Mouse (Mus musculus) spleen, postnatal 14 days (tissue): ENCODE results near the gene Rbms1.

Source experiments
- DNase-seq, 2 experiments: peaks; one replicate each; pipeline ENCODE4 v3.0.0; 2021 to 2022; ENCODE audit warnings: low spot score in 2 of 2

Gene Rbms1

GRCm38 (mm10) chr2:60879141-60879818 is 83.7 kb downstream of the Rbms1 start:
- no peak for DNase-seq

GRCm38 (mm10) chr2:60877543-60878386 is 85.2 kb downstream of the Rbms1 start:
- no peak for DNase-seq

GRCm38 (mm10) chr2:60876891-60877290 is 86.1 kb downstream of the Rbms1 start:
- no peak for DNase-seq

GRCm38 (mm10) chr2:60872095-60872811 is 90.7 kb downstream of the Rbms1 start:
- no peak for DNase-seq

GRCm38 (mm10) chr2:60871001-60871400 is 92.0 kb downstream of the Rbms1 start:
- no peak for DNase-seq

GRCm38 (mm10) chr2:60870450-60870849 is 92.5 kb downstream of the Rbms1 start:
- no peak for DNase-seq

GRCm38 (mm10) chr2:60869001-60869743 is 93.8 kb downstream of the Rbms1 start:
- DNase-seq: no peak

GRCm38 (mm10) chr2:60868060-60868662 is 94.8 kb downstream of the Rbms1 start:
- no peak for DNase-seq

- no peak for DNase-seq
Measured at GRCm38 (mm10) chr2:60867304-60867703, 95.7 kb downstream of the Rbms1 start.

- no peak for DNase-seq
Measured at GRCm38 (mm10) chr2:60865869-60866268, 97.1 kb downstream of the Rbms1 start.

- no peak for DNase-seq
Measured at GRCm38 (mm10) chr2:60864977-60865376, 98.0 kb downstream of the Rbms1 start.

GRCm38 (mm10) chr2:60864256-60864795 is 98.7 kb downstream of the Rbms1 start:
- DNase-seq: no peak

- DNase-seq: no peak
Measured at GRCm38 (mm10) chr2:60863827-60864226, 99.2 kb downstream of the Rbms1 start.

- no peak for DNase-seq
Measured at GRCm38 (mm10) chr2:60862913-60863711, 99.9 kb downstream of the Rbms1 start.

- DNase-seq: no peak
Measured at GRCm38 (mm10) chr2:60858116-60858515, 104.9 kb downstream of the Rbms1 start.

GRCm38 (mm10) chr2:60856097-60856496 is 106.9 kb downstream of the Rbms1 start:
- no peak for DNase-seq

- no peak for DNase-seq
Measured at GRCm38 (mm10) chr2:60855006-60855405, 108.0 kb downstream of the Rbms1 start.

- DNase-seq: no peak
Measured at GRCm38 (mm10) chr2:60851898-60852297, 111.1 kb downstream of the Rbms1 start.

GRCm38 (mm10) chr2:60851057-60851718 is 111.8 kb downstream of the Rbms1 start:
- DNase-seq: no peak

GRCm38 (mm10) chr2:60848478-60848877 is 114.5 kb downstream of the Rbms1 start:
- no peak for DNase-seq
